Mouse (Mus musculus) cerebellum, adult (tissue): Measurements from ENCODE around the gene Mrps10.
"Not testable (repeated sequence)": the region's sequence is repeated elsewhere in the genome, so short reads cannot be mapped to it uniquely, and the experiment has no call there.

Experiments
- ATAC-seq: cut with Nextera tagmentation; 2 replicates; pipeline ENCODE4 v1.9.2; 2017; ENCODE audit warnings: mild to moderate bottlenecking, moderate library complexity, mixed read lengths; ENCODE audit not compliant: insufficient number of reproducible peaks, low FRiP score, low TSS enrichment

The Mrps10 gene

DNA sequence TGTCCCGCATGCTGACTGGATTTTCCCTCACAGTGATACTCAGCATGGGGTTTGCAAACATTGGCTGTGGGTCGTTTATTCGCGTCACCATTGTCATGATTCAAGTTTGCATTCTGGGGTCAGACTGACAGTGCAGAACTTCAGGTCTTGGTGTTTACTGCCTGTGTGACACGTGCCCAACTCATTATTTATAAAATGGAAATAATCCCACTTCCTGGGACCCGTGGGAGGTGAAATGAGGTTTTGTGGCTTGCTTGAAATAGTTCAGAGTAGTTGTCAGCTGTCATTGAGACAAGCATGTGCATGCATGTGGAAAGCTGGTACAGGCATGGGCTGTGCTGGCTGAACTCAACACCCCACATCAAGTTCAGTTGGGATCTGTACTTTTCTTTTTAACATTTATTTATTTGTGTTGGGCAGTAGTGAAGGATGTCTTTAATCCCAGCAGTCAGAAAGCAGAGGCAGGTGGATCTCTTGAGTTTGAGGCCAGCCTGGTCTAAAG, 8.1 kb downstream of the Mrps10 start:
- ATAC-seq = no peak

DNA sequence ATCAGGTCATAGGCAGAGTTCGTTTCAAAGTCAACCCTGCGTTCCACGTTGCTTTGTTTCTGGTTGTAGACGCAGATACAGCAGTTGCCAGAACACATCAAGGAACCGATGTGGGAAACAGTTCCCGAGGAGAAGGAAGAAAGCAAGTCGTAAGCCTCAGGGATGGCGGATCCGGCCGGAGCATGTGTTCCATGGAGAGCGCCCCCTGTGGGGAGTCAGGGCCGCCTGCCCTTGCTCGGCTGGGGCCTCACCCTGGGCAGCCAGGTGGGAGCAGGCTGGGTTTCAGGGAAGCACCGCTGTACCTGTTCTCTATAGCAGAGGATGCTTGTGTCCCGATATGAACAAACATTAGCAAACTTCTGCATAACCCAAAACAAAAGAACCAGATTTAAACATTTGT, 9.4 kb downstream of the Mrps10 start:
- no peak for ATAC-seq

DNA sequence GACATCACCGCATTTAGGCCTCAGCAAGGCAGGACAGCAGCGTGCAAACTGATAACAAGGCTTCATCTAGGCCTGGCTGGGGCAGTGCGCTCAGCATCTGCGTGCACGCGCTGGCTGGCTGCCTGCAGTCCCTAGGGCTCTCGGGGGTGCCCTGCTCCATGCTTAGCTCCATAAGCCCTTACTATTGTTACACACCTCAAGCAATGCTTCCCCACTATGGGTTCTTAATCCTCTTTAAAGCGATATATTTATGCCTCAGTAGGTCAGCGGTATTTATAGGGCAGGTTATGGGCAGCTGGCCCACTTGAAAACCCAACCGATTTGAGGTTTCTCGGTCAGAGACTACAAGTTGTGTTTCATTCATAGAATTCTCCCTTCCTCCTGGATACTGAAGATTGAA, 13.2 kb downstream of the Mrps10 start:
- ATAC-seq = no peak

DNA sequence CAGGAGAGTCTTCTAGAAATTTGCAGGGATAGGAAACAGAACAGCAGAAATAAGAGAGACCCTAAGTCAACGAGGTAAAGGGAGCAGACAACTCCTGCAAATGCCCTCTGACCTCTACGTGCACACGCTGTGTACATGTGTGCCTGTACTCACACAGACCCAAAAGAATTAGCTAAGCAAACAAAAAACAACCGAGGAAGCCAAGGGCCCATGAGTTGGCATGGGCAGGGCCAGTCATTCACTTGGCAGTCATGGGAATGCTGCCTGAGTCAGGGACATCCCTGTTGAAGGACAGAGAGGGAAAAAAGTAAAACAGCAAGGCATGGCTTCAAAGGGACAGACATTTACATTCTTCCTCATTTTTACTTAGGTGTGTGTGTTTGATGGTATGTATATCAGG, 14.6 kb downstream of the Mrps10 start:
- no peak for ATAC-seq

DNA sequence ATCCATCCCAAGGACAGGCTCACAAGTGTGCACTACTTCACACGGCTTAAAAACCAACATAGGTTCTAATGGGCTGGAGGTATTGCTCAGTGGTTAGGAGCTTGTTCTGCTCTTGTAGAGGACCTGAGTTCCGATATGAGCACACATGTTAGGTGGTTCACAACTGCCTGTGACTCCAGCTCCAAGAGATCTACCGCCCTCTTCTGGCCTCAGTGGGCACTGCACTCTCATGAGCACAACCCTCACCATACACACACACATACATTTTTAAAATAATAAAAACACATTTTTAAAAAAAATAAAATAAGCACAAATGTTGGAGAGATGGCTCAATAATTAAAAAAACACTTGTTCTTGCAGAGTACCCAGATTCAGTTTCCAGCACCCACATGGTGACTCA, 15.4 kb downstream of the Mrps10 start:
- ATAC-seq = no peak

DNA sequence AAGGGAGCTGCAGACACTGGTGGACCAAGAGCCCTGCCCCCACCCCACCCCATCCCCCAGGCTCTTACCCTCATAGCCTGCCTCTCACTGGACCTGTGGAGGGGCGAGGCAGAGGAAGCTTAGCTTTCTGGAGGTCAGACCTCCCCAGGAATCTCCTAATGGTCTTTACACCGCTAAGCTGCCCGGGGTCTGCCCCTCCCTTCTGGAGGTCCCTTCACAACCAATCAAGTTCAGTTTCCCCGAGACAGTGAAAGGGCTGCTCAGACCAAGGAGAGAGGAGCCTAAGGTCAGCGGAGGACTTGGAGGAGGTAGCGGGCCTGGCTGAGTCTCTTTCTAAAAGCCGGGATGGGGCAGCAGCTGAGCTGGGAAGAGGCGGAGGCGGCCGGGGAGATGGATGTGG, 16.5 kb downstream of the Mrps10 start, which contains the start of gene Guca1b:
Gene Guca1b (plus strand): TSS at position 249 of the 400 bp plus-strand sequence.
- ATAC-seq = no peak

DNA sequence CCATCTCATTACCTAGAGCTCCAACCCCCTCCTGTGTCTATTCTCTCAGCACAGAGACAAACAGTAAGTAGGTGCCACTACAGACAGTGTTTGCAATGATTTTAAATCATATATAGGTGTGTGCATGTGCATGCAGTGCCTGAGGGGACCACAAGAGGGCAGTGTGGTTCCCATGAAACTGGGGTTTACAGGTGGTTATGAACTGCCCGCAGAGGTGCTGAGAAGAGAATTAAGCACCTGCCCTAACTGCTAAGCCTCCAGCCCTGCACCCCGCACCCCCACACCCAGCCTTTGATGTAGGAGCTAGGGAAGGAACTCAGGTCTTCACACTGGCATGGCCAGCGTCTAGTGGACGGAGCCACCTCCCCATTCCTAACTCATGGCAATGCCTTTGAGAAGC, 18.0 kb downstream of the Mrps10 start:
- ATAC-seq = no peak

DNA sequence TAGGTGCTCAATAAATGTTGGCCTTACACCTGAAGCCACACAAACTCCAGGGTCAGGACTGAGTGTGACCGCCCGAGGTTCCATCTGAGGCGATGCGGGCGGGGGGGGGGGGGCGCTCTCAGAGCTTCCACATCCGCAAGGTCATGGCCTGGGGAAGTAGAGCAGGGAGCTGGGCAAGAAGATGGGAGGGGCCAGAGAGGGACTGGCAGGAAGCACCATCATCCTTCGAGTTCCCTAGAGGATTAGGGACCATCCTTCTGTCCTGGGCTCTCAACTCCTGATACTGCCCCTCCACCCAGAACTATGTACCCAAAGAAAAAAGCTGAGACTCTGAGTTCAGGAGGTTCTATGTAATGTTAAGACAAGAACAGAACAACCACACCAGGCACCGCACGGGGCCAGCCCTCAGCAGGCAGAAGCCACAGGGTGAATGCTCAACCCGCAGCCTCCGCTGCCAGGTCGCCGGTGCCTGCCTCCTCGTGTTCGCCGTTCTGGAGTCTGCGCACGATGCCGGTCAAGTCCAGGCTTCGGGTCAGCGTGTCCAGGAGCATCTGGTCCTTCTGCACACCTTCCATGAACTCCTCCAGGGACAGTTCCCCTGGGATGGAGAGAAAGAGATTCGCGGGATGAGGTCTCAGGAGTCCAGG, 25.7 kb downstream of the Mrps10 start:
- ATAC-seq = no peak

DNA sequence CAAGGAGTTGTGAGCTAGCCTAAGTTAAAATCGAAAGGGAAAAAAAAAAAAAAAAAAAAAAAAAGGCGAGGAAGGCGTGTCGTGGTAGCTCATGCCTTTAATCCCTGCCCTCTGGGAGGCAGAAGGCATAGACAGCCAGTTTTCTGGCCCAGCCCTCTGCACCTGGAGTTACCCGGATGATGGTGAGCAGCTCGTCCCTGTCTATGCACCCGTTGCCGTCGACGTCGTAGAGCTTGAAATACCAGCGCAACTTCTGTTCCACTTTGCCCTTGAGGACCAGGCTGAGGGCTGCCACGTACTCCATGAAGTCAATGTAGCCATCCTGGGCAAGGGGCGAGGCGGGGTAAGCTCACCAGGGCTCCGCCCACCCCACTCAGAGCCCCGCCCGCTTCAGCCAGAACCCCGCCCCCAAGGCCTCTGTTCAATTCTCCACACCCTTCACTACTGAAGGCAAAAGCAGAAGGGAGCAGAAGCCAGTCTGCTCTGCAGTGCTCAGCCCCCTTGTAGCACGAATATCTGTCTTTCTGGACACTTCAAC, 26.8 kb downstream of the Mrps10 start:
- no peak for ATAC-seq

DNA sequence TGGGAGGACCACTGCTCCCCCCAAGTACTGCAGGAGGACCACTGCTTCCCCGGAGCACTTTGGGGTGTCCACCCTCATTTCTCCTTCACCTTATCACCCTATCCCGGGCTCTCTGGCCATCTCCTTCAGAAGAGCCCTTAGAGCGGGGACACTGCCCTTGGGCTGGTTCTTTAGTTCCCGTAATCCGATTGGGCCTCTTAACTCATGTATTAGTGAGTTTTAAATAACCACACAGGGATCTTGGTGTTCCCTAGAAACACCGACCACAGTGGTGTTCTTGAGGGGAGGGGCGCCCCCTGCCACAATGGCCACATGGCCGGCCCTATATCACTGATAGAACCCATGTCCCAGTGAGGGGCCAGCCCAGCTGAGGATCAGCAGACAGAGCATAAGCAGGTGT, 30.4 kb downstream of the Mrps10 start:
- no peak for ATAC-seq

DNA sequence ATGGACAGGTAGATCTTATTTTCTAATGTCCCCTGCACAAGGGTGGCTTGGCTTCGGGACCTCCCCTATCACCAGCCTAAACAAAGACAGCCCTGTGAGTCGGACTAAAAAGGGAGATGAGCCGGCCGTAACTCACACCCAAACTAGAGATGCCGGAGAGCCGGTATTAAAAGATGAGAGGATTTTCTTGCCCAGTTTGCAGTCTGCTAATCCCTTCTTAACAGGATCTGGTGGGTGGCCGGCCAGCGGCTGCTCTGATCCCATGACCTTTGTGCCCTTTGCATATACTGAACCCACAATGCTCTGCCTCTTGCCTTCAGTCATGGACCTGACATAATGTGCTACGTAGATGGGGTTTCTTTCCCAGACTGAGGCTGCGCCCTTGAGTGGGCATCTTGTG, 31.8 kb downstream of the Mrps10 start, which contains the start of gene Guca1a:
Gene Guca1a (minus strand): TSS at position 134 of the 400 bp plus-strand sequence.
- no peak for ATAC-seq

DNA sequence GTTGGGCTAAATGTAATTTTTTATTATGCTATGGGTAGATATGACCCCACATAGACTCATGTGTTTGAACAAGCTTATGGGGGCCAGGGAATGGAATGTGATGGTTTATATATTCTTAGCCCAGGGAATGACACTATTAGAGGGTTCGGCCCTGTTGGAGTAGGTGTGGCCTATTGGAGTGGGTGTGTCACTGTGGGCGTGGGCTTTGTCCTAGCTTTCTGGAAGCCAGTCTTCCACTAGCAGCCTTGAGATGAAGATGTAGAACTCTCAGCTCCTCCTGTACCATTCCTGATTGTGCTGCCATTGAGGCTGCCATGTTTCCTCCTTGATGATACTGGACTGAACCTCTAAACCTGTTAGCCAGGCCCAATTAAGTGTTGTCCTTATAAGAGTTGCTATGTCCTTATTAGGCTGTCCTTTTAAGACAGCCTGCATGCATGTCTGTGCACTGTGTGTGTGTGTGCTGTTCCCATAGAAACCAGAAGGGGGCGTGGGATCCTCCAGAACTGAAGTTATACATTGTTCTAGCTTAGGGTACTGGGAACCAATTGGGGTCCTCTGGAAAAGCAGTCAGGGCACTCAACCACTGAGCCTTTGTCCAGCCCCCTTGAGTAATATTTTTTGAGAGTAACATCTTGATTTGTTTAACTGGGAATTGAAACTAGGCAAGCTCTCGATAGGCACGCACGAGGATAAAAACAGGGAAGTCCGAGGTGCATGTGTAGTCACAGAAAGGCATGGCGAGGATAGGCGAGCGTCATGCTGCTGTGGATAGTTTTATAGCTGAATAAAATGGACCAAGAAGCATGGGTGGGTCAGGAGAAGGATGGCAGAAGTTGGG, 39.2 kb downstream of the Mrps10 start:
- no peak for ATAC-seq

DNA sequence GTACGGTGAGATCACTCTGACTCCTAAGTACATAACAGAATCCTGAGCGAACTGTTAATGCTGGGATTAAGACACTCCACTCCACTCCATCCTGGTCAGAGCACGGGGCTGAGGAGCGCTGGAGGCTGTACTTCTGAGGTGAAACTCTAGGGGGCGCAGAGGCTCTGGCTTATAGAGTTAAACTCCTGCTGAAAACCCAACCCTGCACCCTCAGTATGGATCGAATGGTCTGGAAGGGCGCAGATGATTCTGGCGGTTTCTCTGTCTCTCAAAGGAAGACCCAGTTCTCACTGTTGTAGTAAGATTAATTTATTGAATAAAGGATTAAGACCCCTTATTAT, 39.8 kb downstream of the Mrps10 start:
- no peak for ATAC-seq

DNA sequence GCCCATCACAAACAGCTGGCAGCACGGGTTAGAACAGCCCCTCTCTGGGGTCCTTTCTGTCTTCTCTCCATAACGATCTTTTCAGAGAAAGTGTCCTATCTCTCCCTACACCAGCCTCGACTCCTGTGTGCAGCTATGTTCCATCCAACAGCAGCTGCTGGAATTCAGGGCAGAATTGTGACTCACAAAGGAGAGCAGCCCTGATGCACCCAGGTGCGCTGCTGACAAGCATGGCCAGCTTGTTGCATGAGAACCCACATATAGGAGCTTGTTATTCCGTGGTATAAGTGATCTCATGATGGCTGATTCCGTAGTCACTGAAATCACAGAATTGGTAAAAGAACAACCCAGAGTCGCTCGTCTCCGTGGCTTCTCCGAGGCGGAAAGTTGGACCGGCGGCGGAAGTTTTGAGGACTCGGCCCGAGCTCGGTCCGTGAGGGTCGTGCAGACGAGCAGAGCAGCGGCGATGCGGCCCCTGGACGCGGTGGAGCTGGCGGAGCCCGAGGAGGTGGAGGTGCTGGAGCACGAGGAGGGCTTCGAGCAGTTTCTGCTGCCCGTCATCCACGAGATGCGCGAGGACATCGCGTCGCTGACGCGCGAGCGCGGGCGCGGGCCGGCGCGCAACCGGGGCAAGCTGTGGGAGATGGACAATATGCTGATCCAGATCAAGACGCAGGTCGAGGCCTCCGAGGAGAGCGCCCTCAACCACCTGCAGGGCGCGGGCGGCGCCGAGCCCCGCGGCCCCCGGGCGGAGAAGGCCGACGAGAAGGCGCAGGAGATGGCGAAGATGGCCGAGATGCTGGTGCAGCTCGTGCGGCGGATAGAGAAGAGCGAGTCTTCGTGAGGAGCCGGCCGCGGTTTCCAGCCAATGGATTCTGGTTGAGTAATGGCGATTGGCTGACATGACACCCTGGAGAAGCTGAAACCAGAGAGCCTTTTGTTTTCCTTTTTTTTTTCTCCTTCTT, 41.5 kb downstream of the Mrps10 start:
- peak; percentile 36; the same call in 1 of the 2 replicates for ATAC-seq

DNA sequence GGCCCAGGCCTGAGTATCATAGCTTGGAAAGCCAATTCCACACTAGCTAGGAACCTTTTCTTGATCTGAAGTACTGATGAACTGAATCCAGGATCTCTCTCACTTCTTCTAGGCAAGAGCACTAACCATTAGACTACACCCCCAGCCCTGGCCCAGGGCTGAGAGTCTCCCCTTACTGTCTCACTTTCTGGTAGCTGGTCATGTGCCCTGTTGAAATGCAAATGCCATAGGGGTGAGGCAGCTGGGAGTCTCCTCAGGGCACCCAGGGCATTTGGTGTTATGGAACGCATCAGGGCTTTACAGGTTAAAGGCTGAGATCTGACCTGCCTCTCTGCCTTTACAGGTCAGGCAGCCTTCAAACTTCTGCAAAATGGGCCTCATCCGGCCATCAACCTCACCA, 51.5 kb downstream of the Mrps10 start:
- ATAC-seq = no peak

DNA sequence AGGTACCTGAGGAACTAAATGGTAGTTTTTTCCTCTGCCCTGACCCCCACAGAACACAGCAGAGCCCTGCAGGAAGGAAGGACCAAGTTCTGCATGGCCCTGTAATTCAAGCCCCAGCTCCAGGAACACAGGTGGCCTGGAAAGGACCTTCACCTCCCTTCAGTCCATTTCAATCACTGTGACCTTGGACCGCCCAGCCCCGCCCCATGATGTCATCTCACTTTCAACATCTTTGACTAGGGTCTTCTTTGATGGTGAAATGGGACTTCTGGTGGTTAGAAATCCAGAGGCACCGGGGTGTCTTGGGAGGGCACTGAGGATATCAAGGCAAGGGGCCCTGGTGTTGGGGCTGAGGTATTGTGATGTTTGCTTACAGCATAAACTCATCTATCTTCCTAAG, 52.9 kb downstream of the Mrps10 start:
- no peak for ATAC-seq

DNA sequence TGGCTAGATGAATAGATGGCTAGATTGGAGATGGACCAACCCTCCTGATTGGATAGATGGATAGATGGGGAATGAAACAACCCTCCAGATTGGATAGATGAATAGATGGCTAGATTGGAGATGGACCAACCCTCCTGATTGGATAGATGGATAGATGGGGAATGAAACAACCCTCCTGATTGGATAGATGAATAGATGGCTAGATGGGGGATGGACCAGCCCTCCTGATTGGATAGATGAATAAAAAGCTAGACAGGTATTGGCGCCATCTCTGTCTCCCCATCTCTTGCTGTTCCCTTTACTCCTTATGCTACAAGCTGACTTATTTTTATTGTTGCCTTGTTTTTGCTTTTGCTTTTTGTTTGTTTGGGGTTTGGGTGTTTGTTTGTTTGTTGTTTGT, 53.9 kb downstream of the Mrps10 start:
- not testable (repeated sequence) for ATAC-seq

DNA sequence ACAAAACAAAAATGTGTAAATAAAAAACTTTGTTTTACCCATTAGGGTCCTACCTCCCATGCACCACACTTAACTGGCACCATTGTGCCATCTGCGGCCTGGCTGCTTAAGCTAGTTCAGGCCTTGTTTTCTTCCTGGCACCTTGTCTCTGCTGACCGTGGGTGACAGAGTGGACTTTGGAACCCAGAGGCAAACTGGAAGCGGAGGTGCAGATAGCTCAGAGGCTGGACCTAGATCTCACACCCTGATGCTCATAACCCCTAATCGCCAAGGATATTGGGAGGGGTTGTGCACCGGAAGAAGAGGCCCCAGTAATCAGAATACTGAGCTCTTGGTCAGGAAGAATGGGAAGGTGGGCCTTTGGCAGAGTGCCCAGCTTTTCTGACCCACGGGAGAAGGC, 55.5 kb downstream of the Mrps10 start:
- ATAC-seq = no peak

DNA sequence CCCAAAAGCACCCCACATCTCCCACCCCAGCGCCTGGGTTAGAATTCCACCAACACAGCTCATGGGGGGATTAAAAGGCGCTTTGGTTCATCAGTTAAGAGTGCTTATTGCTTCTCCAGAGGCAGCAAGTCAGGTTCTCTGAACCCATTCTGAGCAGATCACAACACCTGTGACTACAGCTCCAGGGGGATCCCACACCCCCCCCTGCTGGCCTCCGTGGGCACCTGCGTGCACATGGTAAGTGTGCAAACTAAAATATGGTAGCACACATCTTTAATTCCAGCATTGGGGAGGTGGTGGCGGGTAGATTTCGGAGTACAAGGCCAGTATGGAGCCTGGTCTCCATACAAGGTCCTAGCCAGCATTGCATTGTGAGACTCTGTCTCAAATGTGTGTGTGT, 58.6 kb downstream of the Mrps10 start:
- ATAC-seq = no peak

DNA sequence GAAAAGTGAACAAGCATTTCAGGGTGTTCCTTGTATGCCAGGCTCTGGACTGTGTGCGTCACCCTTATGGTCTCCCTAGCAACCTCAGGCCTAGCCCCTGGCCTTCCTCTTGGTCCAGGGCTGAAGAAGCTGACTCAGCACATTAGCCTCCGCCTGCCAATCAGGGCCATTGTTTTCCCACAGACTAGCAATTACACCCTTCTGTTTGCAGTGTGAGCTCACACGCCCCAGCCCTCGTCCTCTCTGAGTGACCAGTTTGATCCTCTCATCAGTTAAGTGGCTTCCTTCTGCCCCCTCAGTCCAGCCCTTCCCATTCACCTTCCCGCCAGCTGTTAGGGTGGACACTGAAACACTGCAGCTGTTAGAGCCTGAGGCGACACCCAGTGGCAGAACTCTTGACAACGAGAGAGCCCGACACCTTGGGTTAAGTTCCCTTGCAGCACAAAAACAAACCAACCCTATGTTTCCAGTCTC, 60.2 kb downstream of the Mrps10 start:
- no peak for ATAC-seq
